Mouse (Mus musculus): Measurements from ENCODE around the gene Mpp2. TPM values are rescaled to one million over a fixed set of nuclear protein-coding genes. Genes with fewer than 3 reads are reported as not detected.

Mpp2 gene
- total RNA-seq, 2 experiments from 2014 or later = 153 to 174 TPM

DNA sequence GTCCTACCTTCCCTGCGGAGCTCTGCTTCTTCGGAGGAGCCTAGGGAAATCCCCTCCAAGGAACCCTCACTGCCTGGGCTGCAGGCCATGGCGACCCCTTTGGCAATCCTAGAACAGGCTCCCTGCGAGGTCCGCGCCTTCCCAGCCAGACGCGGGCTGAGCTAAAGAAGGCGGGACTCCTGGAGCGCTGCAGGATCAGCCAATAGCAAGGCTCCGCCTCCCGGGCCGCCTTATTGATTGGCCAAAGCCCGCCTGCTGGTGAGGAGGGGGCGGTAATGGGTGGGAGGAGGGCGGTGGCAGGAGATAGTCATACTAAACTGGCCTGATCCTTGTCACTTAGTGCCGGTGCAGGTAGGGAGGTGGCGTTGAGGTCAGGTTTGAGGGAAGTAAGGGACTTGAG is 6.0 kb downstream of the Mpp2 start:
- DNase-seq (ENCODE audit: low spot score in 2 of 2) = peak; percentile 80 to 81
- intact Hi-C loops (cut with DNase I) = no loop called here

DNA sequence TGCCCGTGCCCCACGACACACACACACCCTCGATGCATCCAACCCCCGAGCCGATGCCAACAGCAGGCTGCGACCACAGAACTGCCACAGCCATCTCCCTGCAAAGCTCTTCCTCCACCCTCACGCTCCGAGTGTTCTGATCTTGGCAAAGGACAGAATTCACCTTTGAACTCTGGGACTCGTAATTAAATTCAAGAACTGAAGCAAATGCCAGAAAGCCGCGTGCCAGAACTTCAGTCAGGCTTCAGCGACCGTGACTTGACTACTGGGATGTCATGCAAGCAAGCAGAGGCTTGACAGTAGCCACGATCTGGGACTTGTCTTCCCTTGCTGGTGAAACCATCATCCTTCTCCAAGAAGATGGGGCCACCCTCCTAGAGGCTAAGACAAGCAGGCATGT is 14.6 kb downstream of the Mpp2 start:
- intact Hi-C loops (cut with DNase I) = no loop called here
- DNase-seq (ENCODE audit: low spot score in 2 of 2) = no peak

DNA sequence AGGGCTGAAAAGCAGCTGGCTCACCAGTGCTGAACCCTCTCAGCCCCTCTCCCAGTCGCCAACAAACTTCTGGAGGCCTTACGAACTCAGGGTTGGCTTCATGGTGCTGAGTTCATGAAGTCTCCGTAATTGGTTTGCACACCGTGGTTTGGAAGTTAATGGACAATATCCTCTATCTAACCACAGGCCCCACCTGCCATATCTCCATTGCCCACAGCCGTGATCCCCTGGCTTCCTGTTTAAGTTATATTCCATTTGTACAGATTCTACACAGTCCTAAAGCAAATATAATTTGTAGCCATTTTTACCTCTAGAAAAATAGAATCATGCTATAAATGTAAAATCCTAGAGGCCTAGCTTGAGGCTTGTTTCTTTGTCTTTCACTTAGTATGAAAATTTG is 15.6 kb downstream of the Mpp2 start:
- intact Hi-C loops (cut with DNase I) = no loop called here
- DNase-seq (ENCODE audit: low spot score in 2 of 2) = no peak

DNA sequence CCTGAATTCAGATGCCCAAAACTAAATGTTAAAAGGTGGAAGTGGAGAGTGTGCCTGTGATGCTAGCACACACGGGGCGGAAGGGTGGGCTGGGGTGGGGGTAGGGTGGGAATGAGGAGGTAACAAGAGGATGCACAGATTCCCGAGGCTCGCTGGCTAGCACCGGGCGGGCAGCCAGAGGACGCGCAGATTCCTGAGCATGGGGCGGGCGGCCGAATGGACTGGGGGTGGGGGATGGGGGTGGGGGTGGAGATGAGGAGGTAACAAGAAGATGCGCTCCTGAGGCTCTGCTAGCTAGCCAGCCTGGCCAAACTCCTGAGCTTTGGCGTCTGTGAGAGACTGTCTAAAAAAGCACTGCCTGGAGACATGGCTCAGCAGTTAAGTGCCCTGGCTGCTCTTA is 17.9 kb downstream of the Mpp2 start:
- no peak for DNase-seq (ENCODE audit: low spot score in 2 of 2)
- intact Hi-C loops (cut with DNase I) = no loop called here

DNA sequence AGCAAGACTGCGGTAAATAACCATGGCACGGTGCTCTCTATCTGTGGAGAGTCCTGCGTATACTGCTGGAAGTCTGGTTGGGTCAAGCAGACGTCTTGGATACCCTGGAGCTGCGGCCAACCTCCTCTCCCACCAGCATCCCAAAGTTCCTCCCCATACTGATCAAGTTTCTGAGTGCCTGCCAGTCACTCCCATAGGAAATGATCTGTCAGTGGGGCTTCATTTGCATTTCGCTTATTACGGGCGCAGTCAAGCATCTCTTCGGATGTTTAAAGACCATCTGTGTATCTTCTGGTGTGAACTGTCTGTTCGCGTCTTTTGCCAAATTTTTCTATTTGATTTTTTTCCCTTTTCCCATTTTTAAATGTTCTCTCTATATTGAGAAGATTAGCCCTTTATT is 18.7 kb downstream of the Mpp2 start:
- DNase-seq (ENCODE audit: low spot score in 2 of 2) = peak in 1 of 2 experiments; percentile 46
- intact Hi-C loops (cut with DNase I) = no loop called here

DNA sequence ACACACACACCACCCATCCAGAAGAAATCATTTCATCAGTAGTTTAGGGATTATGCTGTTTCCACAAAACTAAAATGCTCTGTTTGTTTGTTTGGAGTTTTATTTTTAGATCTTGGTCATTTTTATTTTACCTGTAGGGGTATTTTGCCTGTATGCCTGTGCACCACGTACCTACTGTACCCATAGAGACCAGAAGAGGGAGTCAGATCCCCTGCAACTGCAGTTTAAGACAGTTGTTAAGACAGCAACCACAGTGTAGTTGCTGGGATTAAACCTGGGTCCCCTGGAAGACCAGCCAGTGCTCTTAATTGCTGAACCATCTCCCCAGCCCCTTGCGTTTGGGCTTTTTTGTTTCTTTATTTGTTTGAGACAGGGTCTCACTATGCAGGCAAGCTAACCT is 19.3 kb downstream of the Mpp2 start:
- no peak for DNase-seq (ENCODE audit: low spot score in 2 of 2)
- intact Hi-C loops (cut with DNase I) = no loop called here

DNA sequence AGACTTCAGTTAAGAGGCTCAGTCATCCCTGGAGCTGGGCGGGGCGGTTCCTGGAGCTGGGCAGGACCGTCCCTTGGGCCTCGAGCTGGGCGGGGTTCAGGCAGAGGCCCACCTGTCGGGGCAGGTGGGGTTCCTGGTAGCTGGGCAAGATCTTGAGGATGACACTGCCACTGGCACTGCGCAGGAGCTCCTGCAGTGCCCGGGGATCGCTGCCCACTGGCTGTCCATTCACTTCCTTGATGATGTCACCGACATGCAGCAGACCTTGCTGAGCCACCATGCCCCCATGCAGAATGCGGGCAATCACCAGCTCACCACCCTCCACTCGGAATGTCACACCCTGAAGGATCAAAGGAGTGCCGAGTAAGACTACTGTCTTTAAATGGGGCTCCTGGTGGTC is 25.2 kb downstream of the Mpp2 start:
- intact Hi-C loops (cut with DNase I) = no loop called here
- no peak for DNase-seq (ENCODE audit: low spot score in 2 of 2)

DNA sequence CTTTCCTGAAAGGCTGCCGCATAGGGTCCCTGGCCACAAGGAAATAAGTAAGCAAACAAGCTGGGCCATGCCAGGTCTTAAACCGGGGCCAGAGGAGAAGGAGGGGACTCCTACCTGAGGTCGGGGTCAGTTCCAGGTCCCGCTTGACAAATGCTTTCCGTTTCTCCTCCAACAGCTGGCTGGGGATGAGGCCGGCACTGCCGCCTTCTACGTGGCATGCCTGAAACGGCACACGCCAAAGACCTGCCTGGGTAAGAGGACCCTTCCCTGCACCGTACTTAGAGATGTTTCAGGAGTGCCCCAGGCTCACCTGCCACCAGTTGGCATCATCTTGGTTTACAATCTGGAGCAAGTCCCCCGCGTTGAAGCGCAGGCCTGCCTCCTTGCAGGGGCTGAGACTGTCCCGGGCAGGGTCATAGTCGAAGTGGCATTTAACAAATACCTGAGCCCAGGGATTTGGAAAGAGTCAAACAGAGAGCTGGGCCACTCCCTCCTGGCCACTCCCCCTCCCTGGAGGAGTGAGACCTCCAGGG is 26.3 kb downstream of the Mpp2 start:
- DNase-seq (ENCODE audit: low spot score in 2 of 2) = no peak
- intact Hi-C loops (cut with DNase I) = loop anchor here (1.0 to 2.0 kb wide), 2 partner anchors 27 to 77 kb away; no protein-coding TSS in a partner anchor

DNA sequence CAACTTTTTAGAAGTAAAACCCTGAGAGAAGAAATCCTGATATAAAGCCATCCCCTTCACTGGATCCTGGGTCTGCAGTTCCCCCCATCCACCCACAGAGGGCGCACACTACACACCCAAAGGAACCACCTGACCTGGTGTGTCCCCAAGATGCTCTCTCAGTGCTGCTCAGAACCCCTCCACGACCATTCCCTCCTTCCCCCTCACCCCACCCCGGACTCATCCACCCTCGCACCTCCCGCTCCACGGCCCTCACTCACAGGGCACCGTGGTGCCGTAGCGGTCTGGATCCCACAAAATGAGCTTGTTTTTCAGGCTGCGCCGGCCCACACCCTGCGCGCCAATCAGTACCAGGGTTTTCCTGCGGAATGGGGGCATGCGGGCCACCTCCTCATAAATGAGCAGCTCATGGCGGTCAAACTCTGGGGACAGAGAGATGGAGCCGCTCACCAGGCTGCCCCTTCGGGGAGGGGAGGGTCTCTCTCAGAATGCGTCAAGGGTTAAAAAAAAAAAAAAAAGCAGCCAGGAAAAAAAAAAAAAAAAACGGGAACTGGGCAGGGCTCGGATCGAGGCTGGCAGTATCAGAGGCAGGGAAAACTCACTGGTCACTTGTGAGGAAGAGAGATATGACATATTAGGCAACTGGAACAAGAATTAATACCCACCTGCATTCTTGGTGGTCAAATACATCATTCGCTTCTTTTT is 26.9 kb downstream of the Mpp2 start:
- DNase-seq (ENCODE audit: low spot score in 2 of 2) = peak; percentile 77 to 86
- intact Hi-C loops (cut with DNase I) = loop anchor here (1.0 to 2.0 kb wide), 2 partner anchors 28 to 77 kb away; no protein-coding TSS in a partner anchor

DNA sequence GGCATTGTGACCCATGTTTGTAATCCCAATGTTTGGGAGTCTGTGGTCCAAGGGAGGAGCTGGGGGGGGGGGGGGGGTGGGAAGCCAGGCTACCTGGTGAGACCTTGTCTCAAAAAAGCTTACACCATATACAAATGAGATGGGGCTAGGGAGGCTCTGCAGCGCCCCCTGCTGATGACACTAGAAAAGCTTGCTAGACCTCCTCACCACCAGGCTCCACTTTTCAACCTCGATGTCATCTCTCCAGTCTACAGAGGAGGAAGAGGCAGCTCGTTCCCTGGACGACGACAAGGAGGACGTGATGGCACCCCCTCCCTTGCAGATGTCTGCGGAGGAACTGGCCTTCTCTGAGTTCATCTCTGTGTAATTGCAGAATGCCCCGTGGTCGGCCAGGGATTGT is 34.5 kb downstream of the Mpp2 start:
- DNase-seq (ENCODE audit: low spot score in 2 of 2) = peak; percentile 38 to 48
- intact Hi-C loops (cut with DNase I) = no loop called here

DNA sequence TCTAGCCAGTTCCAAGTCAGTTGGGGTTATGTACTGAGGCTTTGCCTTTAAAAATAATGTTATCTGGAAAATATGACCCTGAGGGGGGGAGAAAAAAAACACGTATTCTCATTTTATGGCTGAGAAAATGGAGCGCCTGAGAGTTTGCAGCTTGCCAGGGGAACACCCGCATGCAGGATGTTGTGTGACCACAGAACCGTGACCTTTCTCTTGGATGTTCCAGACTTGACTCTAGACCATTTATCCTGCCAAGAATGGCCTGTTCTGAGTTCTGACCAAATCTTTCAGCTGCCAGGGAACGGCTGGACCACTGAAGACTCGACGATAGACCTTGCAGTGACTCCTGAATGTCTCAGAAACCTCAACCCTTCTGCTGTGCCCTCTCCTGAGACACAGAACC is 35.1 kb downstream of the Mpp2 start:
- intact Hi-C loops (cut with DNase I) = no loop called here
- no peak for DNase-seq (ENCODE audit: low spot score in 2 of 2)

DNA sequence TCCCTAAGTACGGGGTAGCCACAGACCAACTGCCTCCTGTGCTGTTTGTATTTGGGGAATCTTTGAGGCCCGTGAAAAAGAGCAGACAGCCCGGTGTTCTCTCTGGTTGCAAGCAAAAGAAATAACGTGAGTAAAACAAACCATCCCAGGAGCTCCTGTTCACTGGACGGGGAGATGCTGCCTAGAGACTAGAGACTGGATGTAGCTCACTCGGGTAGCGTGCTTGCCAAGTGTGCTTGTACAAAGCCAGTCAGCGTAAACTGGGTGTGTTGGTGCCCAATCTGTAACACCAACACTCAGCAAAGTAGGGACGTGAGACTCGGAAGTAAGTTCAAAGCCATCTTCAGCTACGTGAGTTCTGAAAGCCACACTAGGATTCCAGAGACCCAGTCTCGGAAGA is 35.6 kb downstream of the Mpp2 start:
- intact Hi-C loops (cut with DNase I) = no loop called here
- no peak for DNase-seq (ENCODE audit: low spot score in 2 of 2)

DNA sequence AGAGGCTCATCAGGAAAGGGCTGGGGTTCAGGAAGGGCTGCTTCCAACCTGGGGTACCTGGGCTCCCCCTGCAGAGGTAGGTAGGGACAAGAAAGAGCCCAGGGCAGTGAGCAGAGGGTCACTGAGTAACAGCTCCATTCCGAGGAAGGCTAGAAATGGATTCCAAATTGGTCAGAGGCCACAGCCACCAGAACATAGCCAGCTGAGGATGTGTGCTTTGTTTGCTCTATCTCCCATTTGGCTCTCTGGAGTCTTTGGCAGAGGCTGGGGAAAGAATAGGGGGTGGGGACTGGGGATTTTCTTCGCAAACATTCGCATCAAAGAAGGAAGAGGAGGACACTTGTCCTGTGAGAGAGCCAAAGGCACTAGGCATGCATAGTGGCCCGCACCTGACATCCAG is 36.4 kb downstream of the Mpp2 start:
- intact Hi-C loops (cut with DNase I) = no loop called here
- DNase-seq (ENCODE audit: low spot score in 2 of 2) = no peak

DNA sequence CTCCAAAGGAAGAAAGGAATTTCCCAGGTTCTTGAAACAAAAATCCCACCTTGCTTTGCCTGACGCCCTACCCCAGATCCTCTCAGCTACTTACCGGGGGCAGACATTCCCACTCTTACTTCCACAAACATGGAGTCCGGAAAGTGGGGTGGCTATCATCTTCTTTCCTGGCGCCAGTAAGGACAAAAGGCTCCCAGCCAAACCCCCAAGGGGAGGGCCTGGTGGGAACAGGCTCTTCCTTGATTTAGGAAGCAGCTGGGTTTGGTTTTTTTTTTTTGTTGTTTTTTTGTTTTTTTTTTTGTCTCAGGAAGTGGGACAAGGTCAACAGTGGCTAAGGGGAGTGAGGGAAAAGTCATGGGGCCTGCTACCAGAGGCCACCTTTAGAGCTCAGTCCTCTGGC is 36.8 kb downstream of the Mpp2 start:
- no peak for DNase-seq (ENCODE audit: low spot score in 2 of 2)
- intact Hi-C loops (cut with DNase I) = no loop called here

DNA sequence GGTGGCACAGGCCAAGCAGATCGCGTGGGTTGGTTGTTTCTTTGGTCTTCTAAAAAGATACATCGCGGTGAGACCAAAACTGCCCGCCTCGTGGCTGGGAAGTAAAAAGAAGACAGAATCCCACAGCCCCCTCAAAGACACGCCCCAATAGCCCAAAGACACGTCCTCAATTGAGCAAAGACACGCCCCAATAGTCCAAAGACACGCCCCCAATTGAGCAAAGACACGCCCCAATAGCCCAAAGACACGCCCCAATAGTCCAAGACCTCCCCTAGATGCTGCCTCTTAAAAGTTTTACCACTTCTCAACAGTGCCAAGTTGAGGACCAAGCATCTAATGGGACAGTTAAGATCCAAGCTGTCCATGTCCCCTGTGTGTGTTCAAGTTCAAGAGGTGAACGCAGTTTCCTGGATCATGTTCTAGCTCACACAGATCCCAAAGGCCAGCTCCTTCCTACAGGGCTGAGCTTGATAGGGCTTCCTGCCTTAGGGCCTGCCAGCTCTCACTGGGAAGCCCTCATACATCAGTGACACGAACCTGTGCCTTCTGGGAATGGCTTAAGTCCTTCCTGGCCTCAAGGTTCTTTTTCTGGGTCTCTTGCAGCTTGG is 38.3 kb downstream of the Mpp2 start:
- DNase-seq (ENCODE audit: low spot score in 2 of 2) = no peak
- intact Hi-C loops (cut with DNase I) = no loop called here

DNA sequence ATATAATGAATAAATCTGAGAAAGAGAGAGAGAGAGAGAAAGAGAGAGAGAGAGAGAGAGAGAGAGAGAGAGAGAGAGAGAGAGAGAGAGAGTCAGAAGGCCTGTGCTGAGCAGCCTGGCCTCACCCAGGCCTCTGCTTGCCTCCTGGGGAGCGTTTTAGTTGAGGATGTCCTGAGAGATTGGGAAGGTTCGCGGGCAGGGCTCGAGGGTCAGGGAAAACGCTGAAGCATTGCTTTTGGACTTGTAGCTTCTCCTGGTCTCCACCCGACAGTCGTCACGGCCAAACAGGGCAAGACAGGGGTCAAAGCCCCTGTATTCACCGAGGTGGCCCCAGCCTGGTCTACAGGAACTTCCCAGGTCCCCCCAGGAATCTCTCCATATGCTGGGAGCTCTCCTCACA is 41.7 kb downstream of the Mpp2 start:
- intact Hi-C loops (cut with DNase I) = no loop called here
- DNase-seq (ENCODE audit: low spot score in 2 of 2) = no peak

DNA sequence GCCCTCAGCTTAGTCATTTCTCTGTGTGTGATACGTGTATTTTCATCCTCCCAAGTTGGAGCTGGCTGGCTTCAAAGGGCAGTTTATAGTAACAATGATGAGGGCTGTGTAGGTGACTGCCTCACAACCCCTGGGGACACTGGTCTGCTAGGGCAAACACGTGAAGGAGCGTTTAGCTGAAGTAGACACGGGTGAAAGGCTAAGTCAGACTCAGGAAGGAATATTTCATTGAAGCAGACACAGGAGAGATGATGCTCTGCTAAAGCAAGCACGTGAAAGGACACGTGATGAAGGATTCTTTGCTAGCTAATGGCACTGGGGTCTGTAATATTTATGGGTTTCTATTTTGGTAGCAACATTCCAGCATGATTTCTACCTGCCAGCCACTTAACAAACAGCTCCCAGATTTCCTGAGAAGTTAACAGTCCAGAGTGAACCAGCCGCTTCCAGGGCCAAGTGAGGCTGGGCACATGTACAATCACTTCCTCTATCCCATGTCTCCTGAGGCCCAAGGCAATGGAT is 43.6 kb downstream of the Mpp2 start:
- intact Hi-C loops (cut with DNase I) = loop anchor here (5.0 kb wide), 1 partner anchor 122 kb away; no protein-coding TSS in a partner anchor
- no peak for DNase-seq (ENCODE audit: low spot score in 2 of 2)

DNA sequence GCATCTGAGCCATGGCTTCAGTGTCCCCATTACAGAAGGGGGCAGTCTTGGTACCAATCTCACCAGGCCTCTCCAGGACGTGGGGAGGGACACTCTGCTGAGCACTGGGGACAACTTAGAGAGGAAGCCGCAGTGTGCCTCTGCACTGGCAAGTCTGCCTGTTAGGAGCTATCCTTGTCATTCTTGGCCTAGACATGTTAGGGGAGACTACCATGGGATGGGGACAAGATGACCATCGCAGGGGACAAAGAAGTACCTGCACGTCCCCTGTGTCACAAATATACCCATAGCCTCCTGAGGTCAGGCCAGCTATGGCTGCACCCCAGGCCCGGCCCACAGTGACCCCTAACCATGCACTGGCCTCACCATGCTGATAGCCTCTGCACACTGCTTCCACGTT is 44.9 kb downstream of the Mpp2 start:
- DNase-seq (ENCODE audit: low spot score in 2 of 2) = no peak
- intact Hi-C loops (cut with DNase I) = loop anchor here (5.0 kb wide), 1 partner anchor 121 kb away; no protein-coding TSS in a partner anchor

DNA sequence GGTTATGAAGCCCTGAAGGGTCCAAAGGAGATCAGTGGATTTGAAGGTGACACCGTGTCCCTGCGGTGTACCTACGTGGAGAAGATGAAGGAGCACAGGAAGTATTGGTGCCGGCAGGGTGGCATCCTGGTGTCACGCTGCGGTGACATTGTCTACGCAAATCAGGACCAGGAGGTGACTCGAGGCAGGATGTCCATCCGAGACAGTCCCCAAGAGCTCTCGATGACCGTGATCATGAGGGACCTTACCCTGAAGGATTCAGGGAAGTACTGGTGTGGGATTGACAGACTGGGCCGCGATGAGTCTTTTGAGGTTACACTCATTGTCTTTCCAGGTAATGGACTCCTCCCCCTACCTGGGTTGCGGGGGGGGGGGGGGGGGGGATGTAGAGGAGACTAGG is 45.3 kb downstream of the Mpp2 start:
- no peak for DNase-seq (ENCODE audit: low spot score in 2 of 2)
- intact Hi-C loops (cut with DNase I) = loop anchor here (5.0 kb wide), 1 partner anchor 121 kb away; no protein-coding TSS in a partner anchor

DNA sequence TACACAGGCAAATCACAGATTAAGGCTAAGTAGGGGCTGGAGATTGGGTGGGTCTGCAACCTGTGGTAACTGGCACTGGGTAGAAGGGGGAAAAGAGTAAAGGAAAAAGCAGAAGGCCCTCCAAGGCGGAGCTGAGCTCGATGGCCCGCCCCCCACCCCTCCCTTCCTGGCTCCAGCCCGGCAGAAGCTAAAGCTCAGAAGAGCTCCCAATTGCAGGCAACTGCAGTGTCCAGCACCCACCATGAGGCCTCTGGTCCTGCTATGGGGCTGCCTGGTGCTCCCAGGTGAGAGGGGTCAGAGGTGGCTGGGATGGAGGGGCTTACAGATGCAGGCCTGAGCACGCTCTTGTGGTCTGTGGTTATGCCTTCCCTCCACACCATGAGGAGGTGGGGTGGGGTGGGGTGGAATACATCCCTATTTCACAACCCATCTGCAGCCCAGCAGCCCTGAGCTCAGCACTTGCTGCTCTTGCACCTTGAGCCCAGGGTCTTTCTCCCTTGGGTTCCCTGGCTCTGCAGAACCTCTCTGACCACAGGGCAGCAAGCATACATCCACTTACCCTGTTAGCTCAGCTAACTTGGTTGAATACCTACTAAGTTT is 46.9 kb downstream of the Mpp2 start, which contains the start of gene Cd300lg:
Gene Cd300lg, plus strand, starts transcription at position 160 of the 600 bp plus-strand sequence.
- DNase-seq (ENCODE audit: low spot score in 2 of 2) = no peak
- intact Hi-C loops (cut with DNase I) = loop anchor here (5.0 kb wide), 1 partner anchor 119 kb away; no protein-coding TSS in a partner anchor

All from left cerebral cortex, postnatal 25 days (tissue).